Mouse (Mus musculus) neural tube, embryonic 15.5 days (tissue): Measurements from ENCODE around the gene Lsm12. TPM values are rescaled to one million over a fixed set of nuclear protein-coding genes. Genes with fewer than 3 reads are reported as not detected.
A peak's percentile ranks its signal among the peaks of the same experiment; 100 is the strongest.

Source experiments
- ATAC-seq: fragments of 200-750 bp; cut with Nextera tagmentation; 2 replicates; pipeline ENCODE4 v1.8.0; 2017; ENCODE audit warnings: mild to moderate bottlenecking, moderate TSS enrichment, moderate library complexity; ENCODE audit not compliant: low FRiP score
- H3K27ac ChIP-seq: fragments of 300-500 bp; sonication (generic); replicated peaks from 2 replicates; pipeline ENCODE4 v1.5.1; 2015; ENCODE audit warnings: mild to moderate bottlenecking, inconsistent platforms
- H3K27me3 ChIP-seq: fragments of 300-500 bp; sonication (generic); replicated peaks from 2 replicates; pipeline ENCODE4 v1.6.1; 2015; ENCODE audit warnings: inconsistent platforms
- H3K36me3 ChIP-seq: fragments of 300-500 bp; sonication (generic); 2 replicates; pipeline ENCODE4 v1.6.1; 2015; ENCODE audit warnings: inconsistent platforms
- H3K4me1 ChIP-seq: fragments of 300-500 bp; sonication (generic); 2 replicates; pipeline ENCODE4 v1.6.1; 2015; ENCODE audit warnings: inconsistent platforms
- H3K4me2 ChIP-seq: fragments of 300-500 bp; sonication (generic); 2 replicates; pipeline ENCODE4 v1.6.1; 2015; ENCODE audit warnings: inconsistent platforms, mild to moderate bottlenecking, moderate library complexity
- H3K4me3 ChIP-seq: fragments of 300-500 bp; sonication (generic); replicated peaks from 2 replicates; pipeline ENCODE4 v1.5.1; 2015; ENCODE audit warnings: mild to moderate bottlenecking, inconsistent platforms
- H3K9ac ChIP-seq: fragments of 300-500 bp; sonication (generic); replicated peaks from 2 replicates; pipeline ENCODE4 v1.6.1; 2015; ENCODE audit warnings: mild to moderate bottlenecking, inconsistent platforms
- H3K9me3 ChIP-seq: fragments of 300-500 bp; sonication (generic); replicated peaks from 2 replicates; pipeline ENCODE4 v1.6.1; 2016; ENCODE audit warnings: inconsistent platforms
- WGBS: fragments of 180-500 bp; shearing (Covaris S2); methylation state at CpG from one replicate; pipeline ENCODE4 v1.1.7; 2015; ENCODE audit warnings: mixed read lengths; 5-methylcytosine and 5-hydroxymethylcytosine counted together
- polyA plus RNA-seq: library from polyadenylated mRNA; unstranded; fragments of >200 nt; fragmentation: Nextera tagmentation; extraction: Ambion mirVana; gene quantifications from 2 replicates; pipeline ENCODE4 v1.2.1, GENCODE M21; 2015

Gene Lsm12
- polyA plus RNA-seq, 1 experiment from 2014 or later = 111 TPM

DNA sequence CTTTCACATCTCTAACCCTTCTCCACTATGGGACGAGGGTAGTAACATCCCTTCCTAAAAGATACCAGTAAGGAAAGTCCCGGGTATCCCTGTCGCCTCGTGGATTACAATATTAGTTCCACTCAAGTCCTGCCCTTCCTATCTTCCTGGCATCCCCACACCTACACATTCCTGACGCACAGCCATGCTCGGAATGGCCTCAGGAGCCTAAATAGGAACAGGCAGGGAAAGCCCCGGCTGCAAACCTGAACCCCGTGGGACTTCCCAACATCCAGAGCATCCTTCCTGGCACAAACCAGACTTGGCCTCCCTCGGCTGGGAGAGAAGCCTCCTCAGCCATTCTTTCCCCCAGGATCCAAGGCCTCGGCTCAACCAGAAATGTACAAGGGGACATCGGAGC, 30.4 kb upstream of the Lsm12 start:
- H3K36me3 ChIP-seq = 0 out of 2 replicates have a peak, but pooled peaks cover 9% of the 10 kb centered on the region
- H3K9me3 ChIP-seq = no peaks in the 10 kb centered on the region
- 0 out of 2 replicates have a peak overlapping the region, but pooled peaks have one; percentile 10 for H3K9ac ChIP-seq
- peaks cover 91% of the 10 kb centered on the region for H3K4me1 ChIP-seq
- H3K4me2 ChIP-seq = peak overlapping the region; percentile 9; the same call in 1 of the 2 replicates
- ATAC-seq = no peak
- no peaks in the 10 kb centered on the region for H3K27me3 ChIP-seq
- H3K27ac ChIP-seq = peak overlapping the region; percentile 37; the same call in 1 of the 2 replicates
- 70% methylated on average over 11 of the region's 11 CpGs for WGBS
- H3K4me3 ChIP-seq = no peak overlapping the region

DNA sequence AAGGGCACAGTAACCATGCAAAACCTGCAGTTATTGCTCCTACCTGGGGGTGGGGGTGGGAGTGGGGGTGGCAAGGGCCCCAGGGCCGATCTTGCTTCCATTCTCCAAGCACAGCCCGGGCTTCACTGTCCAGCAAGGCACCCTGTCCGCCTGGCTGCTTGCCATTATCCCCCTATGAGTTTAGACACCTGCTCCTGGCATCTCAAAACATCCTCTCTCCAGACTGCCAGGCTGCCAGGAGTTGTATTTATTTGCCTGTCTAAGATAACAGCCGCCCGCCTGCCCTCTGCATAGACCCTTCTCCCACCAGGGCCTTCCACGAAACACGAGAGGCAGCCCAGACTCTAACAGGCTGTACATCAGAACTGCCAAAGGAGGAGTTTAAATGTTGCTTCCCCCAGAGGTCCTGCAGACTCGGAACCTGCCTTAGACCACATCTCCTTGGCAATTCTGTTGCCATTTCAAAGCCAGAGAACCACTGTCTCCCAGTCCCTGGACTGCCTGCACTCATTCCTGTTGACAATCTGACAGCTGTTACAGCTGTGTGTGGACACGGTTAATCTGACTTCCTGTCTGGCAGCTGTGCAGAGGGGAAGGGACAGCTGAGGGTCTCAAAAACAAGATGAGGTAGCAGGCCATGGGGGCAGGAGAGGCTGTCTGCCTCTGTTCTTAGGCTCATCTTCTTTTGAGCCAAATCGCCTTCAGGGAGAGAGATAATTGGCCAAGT, 29.5 kb upstream of the Lsm12 start:
- peaks cover 91% of the 10 kb centered on the region for H3K4me1 ChIP-seq
- H3K27me3 ChIP-seq = no peaks in the 10 kb centered on the region
- no peak overlapping the region for H3K4me2 ChIP-seq
- no peak overlapping the region for H3K4me3 ChIP-seq
- 40% methylated on average over 10 of the region's 10 CpGs for WGBS
- no peak for ATAC-seq
- no peaks in the 10 kb centered on the region for H3K9me3 ChIP-seq
- peak overlapping the region; percentile 33; the same call in 1 of the 2 replicates for H3K27ac ChIP-seq
- H3K9ac ChIP-seq = no peak overlapping the region; the same call in 1 of the 2 replicates
- H3K36me3 ChIP-seq = 0 out of 2 replicates have a peak, but pooled peaks cover 9% of the 10 kb centered on the region

DNA sequence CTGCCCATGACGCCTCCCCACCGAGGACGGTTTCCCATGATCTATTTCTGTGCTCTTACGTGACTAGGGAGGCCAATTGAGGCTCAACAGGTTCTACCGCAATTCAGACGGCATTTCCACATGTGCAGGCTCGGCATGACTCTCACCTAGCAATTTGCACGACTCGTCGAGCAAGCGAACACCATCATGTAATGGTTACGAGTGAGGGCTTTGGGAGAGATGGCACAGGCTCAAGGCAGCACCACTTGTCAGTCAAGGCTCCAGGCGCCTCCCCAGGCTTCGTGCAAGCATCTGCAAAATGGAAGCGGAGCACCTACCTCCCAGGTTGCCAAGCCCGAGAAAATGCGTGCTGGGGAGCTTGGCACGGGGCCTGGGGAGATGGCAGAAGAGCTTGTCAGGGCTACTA, 26.8 kb upstream of the Lsm12 start:
- no peak for ATAC-seq
- no peaks in the 10 kb centered on the region for H3K9me3 ChIP-seq
- H3K9ac ChIP-seq = no peak overlapping the region
- peaks cover 88% of the 10 kb centered on the region for H3K4me1 ChIP-seq
- 42% methylated on average over 18 of the region's 18 CpGs for WGBS
- no peak overlapping the region for H3K4me2 ChIP-seq
- no peak overlapping the region for H3K4me3 ChIP-seq
- no peak overlapping the region for H3K27ac ChIP-seq
- 0 out of 2 replicates have a peak, but pooled peaks cover 4% of the 10 kb centered on the region for H3K36me3 ChIP-seq
- no peaks in the 10 kb centered on the region for H3K27me3 ChIP-seq

DNA sequence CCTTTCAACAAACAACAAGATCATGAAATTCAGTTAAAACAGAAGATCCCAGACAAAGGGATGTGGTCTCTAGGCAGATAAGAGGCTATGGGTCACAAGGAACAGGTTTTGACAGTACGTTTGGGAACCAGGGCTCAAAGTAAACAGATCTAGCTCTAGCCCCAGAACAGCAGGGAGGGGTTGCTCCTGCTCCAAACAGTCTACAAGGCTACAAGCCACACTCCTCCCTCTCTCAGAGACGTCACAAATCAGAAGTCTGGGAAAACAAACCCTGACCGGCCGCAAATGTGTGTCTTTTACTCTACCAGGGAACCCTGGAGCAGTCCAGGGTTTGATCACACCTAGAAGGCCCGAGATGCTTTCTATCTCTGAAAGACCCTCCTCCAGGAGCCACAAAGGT, 25.9 kb upstream of the Lsm12 start:
- no peak overlapping the region for H3K4me3 ChIP-seq
- no peak overlapping the region for H3K4me2 ChIP-seq
- peaks cover 87% of the 10 kb centered on the region for H3K4me1 ChIP-seq
- H3K36me3 ChIP-seq = peaks cover 10% of the 10 kb centered on the region
- H3K27ac ChIP-seq = no peak overlapping the region
- no peaks in the 10 kb centered on the region for H3K9me3 ChIP-seq
- no peaks in the 10 kb centered on the region for H3K27me3 ChIP-seq
- no peak for ATAC-seq
- H3K9ac ChIP-seq = no peak overlapping the region
- WGBS = 69% methylated on average over 5 of the region's 5 CpGs

DNA sequence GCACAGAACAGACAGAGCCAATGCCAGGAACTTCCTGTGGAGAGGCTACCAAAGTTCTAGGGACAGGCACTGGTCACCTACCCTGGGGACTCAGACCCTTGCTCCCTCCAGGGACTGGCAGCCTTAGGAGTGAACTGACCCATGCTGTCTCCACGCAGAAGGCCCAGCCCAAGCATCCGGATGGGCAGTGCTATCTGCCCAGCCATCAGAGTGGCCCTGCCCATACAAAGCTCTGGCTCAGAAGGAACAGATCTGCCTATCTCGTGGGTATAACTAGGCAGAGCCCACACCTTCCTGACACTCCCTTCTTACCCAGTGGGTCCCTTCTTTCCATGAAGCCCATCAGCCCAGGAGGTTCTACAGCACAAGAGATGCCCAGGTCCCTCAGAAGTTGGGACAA, 25.1 kb upstream of the Lsm12 start:
- Histone ChIP-seq H3K4me3 (no peak overlapping the region), H3K27me3 (no peaks in the 10 kb centered on the region), H3K4me2 (no peak overlapping the region), H3K4me1 (peaks cover 78% of the 10 kb centered on the region), H3K9ac (no peak overlapping the region), H3K36me3 (peaks cover 18% of the 10 kb centered on the region), H3K27ac (no peak overlapping the region), H3K9me3 (no peaks in the 10 kb centered on the region)
- WGBS = 71% methylated on average over 3 of the region's 3 CpGs
- ATAC-seq = no peak

DNA sequence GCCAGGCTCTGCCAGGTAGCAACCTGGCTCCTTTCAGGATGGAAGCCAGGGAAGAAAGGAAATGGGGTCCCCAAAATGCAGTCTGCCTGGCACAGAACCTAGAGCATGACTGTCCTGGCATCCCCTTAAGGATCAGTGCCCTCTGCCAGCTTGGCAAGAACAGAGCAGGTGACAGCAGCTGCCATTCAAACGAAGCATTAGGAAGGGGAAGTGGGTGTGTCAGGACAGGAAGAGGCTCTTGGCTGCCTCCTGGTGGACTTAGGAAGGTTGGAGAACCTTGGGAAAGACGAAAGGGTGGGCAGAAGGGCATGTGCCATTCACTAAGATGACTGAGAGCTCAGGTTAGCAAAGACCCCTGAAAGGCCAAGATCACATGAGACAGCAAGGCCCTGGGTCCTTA, 24.6 kb upstream of the Lsm12 start:
- H3K4me3 ChIP-seq = no peak overlapping the region
- H3K4me2 ChIP-seq = no peak overlapping the region
- no peaks in the 10 kb centered on the region for H3K9me3 ChIP-seq
- no peak overlapping the region for H3K9ac ChIP-seq
- 12% methylated on average over 2 of the region's 2 CpGs for WGBS
- H3K27ac ChIP-seq = 0 out of 2 replicates have a peak overlapping the region, but pooled peaks have one; percentile 37
- ATAC-seq = no peak
- H3K36me3 ChIP-seq = peaks cover 22% of the 10 kb centered on the region
- peaks cover 74% of the 10 kb centered on the region for H3K4me1 ChIP-seq
- no peaks in the 10 kb centered on the region for H3K27me3 ChIP-seq

DNA sequence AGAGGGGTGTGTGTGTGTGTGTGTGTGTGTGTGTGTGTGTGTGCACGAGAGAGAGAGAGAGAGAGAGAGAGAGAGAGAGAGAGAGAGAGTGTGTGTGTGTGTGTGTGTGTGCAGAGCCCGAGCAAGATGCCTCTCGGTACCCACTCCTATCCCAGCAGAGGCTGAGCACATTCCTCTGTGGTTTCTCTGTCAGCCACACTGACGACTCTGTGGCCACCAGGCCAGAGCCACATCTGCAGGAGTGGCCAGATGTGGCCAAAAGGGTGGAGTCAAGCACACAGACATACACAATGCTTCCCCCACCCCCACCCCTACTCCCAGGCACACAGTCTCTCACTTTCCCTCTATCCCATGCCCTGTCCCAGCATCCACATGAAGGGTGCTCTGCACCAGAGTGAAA, 23.8 kb upstream of the Lsm12 start:
- H3K9ac ChIP-seq = no peak overlapping the region
- H3K27me3 ChIP-seq = no peaks in the 10 kb centered on the region
- no peak overlapping the region for H3K4me2 ChIP-seq
- H3K9me3 ChIP-seq = no peaks in the 10 kb centered on the region
- H3K27ac ChIP-seq = 0 out of 2 replicates have a peak overlapping the region, but pooled peaks have one; percentile 51
- H3K4me1 ChIP-seq = peaks cover 65% of the 10 kb centered on the region
- H3K36me3 ChIP-seq = peaks cover 31% of the 10 kb centered on the region
- no peak overlapping the region for H3K4me3 ChIP-seq
- ATAC-seq = no peak
- 31% methylated on average over 4 of the region's 4 CpGs for WGBS

DNA sequence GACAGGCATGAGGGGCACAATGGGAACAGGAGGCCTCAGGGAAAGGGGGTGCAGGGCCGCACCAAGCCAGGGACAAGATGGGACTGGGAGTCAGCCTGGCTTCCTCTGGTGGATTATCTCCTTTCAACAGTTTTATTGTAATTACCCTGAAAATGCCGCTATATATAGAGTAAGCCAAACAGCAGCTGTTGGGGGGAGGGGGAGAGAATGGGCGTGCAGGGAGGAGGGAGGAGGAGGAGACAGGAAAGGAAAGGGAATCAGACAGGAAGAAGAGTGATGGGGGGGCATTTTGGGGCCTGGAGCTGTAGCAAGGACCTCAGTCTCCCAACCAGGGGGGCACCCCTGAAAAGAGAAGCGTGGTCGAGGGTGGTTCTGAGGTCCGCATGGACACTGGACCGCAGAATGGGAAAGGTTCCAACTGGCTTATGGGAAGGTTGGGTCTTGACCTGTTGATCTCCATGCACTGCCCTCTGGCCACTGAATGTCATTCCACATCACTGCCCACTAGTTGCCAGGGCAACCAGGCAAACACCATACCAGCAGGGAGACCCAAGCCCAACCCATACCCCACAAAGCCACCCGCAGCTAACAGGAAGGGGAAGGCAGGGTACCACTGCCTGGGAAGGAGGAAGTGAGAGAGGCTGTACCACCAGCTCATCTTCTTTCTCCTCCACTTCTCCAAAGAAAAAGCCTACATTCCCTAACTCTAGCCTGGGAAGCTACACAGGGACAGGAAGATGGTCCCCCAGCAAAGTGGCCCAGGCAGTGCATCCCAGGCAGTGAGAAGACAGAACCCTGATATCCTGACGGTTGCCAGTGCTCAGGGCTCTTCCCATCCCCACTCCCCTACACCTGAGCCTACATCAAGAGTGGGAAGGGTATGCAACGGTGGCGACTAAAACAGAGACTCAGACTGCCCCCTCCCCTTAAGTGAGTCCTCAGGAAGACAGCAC, 23.0 kb upstream of the Lsm12 start:
- peak overlapping the region; percentile 51 for H3K27ac ChIP-seq
- 0 out of 2 replicates have a peak, but pooled peaks have one; percentile 25 for ATAC-seq
- H3K4me3 ChIP-seq = no peak overlapping the region
- H3K4me2 ChIP-seq = peak overlapping the region; percentile 0; the same call in 1 of the 2 replicates
- H3K9me3 ChIP-seq = no peaks in the 10 kb centered on the region
- peaks cover 37% of the 10 kb centered on the region for H3K36me3 ChIP-seq
- H3K27me3 ChIP-seq = no peaks in the 10 kb centered on the region
- peak overlapping the region; percentile 10; the same call in 1 of the 2 replicates for H3K9ac ChIP-seq
- WGBS = 20% methylated on average over 11 of the region's 11 CpGs
- H3K4me1 ChIP-seq = peaks cover 59% of the 10 kb centered on the region

DNA sequence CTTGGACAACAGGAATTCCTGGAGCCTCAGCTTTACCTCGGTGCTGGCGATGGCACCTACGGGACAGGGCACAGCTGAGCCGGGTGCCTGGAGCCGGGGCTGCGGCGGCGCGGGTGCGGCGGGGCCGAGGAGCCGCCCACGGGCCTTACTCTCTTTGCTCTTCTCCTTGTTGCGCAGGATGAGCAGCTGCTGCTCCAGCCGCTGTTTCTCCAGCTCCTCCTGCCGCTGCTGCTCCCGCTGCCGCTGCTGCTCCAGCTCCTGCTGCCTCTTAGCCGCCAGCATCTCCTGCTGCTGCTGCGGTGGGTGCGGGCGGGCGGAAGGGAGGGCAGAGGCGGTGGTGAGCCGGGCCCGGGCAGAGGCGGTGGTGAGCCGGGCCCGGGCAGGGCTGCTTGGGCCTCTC, 21.4 kb upstream of the Lsm12 start:
- Histone ChIP-seq H3K9ac (no peak overlapping the region), H3K4me3 (no peak overlapping the region), H3K36me3 (peaks cover 50% of the 10 kb centered on the region), H3K27me3 (no peaks in the 10 kb centered on the region), H3K4me1 (peaks cover 45% of the 10 kb centered on the region), H3K9me3 (no peaks in the 10 kb centered on the region), H3K27ac (no peak overlapping the region), H3K4me2 (no peak overlapping the region)
- WGBS = 63% methylated on average over 29 of the region's 30 CpGs
- ATAC-seq = no peak

DNA sequence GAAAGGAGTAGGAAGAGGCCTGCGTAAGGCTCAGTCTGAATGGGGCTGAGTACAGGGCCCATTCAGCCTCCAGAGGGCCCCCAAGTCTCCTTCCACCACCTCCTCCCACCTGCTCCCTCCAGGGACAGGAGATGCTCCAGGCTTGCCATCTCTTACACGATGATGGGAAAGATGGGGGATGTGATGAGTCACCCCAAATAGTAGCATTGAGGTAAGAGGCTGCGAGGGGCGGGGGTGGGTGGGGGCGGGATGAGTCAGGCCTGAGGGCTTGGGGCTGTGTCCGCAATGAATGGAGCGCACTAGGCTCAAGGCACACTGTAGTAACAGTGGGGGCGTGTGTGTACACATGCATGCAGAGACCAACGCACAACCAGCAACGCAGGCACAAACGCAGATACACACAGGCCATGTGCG, 16.3 kb upstream of the Lsm12 start:
- H3K9me3 ChIP-seq = no peaks in the 10 kb centered on the region
- no peak overlapping the region for H3K9ac ChIP-seq
- H3K4me2 ChIP-seq = no peak overlapping the region
- 81% methylated on average over 12 of the region's 12 CpGs for WGBS
- no peaks in the 10 kb centered on the region for H3K27me3 ChIP-seq
- ATAC-seq = no peak
- H3K4me3 ChIP-seq = no peak overlapping the region
- H3K4me1 ChIP-seq = peaks cover 2% of the 10 kb centered on the region; the same call in 1 of the 2 replicates
- H3K36me3 ChIP-seq = peaks cover 97% of the 10 kb centered on the region
- H3K27ac ChIP-seq = no peak overlapping the region

DNA sequence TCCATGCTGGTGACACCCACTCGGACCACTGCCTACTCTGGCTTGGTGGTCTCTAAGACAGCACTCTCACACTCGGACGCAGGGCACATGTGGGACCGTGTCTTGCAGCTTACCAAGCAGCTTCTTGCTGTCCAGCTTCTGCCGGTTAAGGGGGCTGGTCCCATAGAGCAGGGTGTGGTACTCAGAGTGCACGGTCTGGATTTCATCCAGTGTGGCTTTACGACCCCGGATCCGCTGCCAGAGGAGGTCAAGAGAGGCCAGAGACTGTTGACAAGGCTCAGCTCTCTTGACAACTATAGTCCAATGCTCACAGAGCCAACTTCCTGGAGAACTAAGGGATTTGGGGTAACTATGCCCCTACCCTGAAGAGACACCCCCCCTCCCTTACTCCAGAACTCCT, 14.8 kb upstream of the Lsm12 start:
- Histone ChIP-seq H3K36me3 (peaks cover 97% of the 10 kb centered on the region), H3K27ac (no peak overlapping the region), H3K4me2 (no peak overlapping the region), H3K9me3 (no peaks in the 10 kb centered on the region), H3K9ac (no peak overlapping the region), H3K4me3 (no peak overlapping the region), H3K27me3 (no peaks in the 10 kb centered on the region), H3K4me1 (no peaks in the 10 kb centered on the region)
- 79% methylated on average over 9 of the region's 9 CpGs for WGBS
- ATAC-seq = no peak
